ENCODE assay signal across 9 mouse cellular contexts in the genomic region with DNA sequence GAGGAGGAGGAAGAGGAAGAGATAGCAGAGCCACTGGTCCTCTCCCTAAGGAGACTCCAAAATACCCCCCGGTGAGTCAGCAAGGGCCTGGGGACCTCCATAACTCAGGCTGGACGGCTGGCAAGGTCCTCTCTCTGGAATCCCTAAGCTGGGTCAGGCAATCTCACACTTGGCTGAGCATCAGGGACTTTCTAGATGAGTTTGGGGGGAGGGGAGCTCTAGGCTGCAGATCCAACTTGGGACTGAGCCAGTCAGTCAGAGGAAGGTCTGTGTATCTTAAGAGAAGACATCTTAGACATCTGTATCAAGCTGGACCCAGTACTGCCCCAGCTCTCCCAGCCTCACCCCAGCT. TPM values are rescaled to one million over a fixed set of nuclear protein-coding genes. Genes with fewer than 3 reads are reported as not detected.
DNase-seq lines count a peak whose midpoint lies in the region; ATAC-seq lines count a peak whose summit lies in the region.
"Had no signal": no experiment of that assay in that cellular context is flagged by ENCODE, and none has a peak within 500 bp of the region (broad histone marks: within the 10 kb centered on the region; RNA-seq: fewer than 3 reads in every experiment).

No protein-coding gene starts in this region.

- H3K4me3 ChIP-seq in neural tube, embryonic 11.5 days (ENCODE audit: low read depth, low read length): no peak overlapping the region
- no peak overlapping the region for H3K4me3 ChIP-seq in neural tube, embryonic 15.5 days (replicated peaks)
- H3K4me3 ChIP-seq in stomach, embryonic 15.5 days (replicated peaks): 0 out of 2 replicates have a peak overlapping the region, but pooled peaks have one; percentile 5
- H3K4me3 ChIP-seq: midbrain, embryonic 12.5 days had no signal

- H3K27ac ChIP-seq in neural tube, embryonic 11.5 days (ENCODE audit: low read depth, low read length): no peak overlapping the region
- no peak overlapping the region for H3K27ac ChIP-seq in neural tube, embryonic 15.5 days (replicated peaks)
- peak overlapping the region; percentile 65 for H3K27ac ChIP-seq in stomach, embryonic 15.5 days
- H3K27ac ChIP-seq: midbrain, embryonic 12.5 days had no signal

- ATAC-seq in neural tube, embryonic 11.5 days (ENCODE audit: insufficient read depth, low FRiP score, low TSS enrichment): no peak
- ATAC-seq in neural tube, embryonic 15.5 days (ENCODE audit: low FRiP score): no peak
- 0 out of 2 replicates have a peak, but pooled peaks have one; percentile 7 for ATAC-seq in stomach, embryonic 15.5 days (ENCODE audit: insufficient read depth, low FRiP score, low read depth)

- H3K36me3 ChIP-seq in neural tube, embryonic 11.5 days (ENCODE audit: control insufficient read depth, insufficient read depth, low read length): no peaks in the 10 kb centered on the region
- H3K36me3 ChIP-seq in neural tube, embryonic 15.5 days: no peaks in the 10 kb centered on the region
- no peaks in the 10 kb centered on the region for H3K36me3 ChIP-seq in stomach, embryonic 15.5 days
- H3K36me3 ChIP-seq: midbrain, embryonic 12.5 days had no signal

- H3K9me3 ChIP-seq in neural tube, embryonic 11.5 days (ENCODE audit: control insufficient read depth, low read length): no peaks in the 10 kb centered on the region
- no peaks in the 10 kb centered on the region for H3K9me3 ChIP-seq in neural tube, embryonic 15.5 days (replicated peaks)
- no peaks in the 10 kb centered on the region for H3K9me3 ChIP-seq in stomach, embryonic 15.5 days
- H3K9me3 ChIP-seq: midbrain, embryonic 12.5 days had no signal

- peak; percentile 10 for DNase-seq in cerebellum, adult 9-11 months
- no peak for DNase-seq in cerebellum, adult 11-12 months
- DNase-seq in neural tube, embryonic 11.5 days (ENCODE audit: low spot score): peak; percentile 2
- DNase-seq in kidney, adult 8-10 months: peak; percentile 78 to 86
- no peak for DNase-seq in right cerebral cortex, postnatal 36 days (ENCODE audit: low spot score in 2 of 2)
- DNase-seq in urinary bladder, postnatal 10 days (ENCODE audit: low spot score): no peak

- WGBS in neural tube, embryonic 11.5 days: 57% methylated on average over 2 of the region's 2 CpGs
- WGBS in neural tube, embryonic 15.5 days: 48% methylated on average over 2 of the region's 2 CpGs
- 51% methylated on average over 2 of the region's 2 CpGs for WGBS in stomach, embryonic 15.5 days

- no peaks in the 10 kb centered on the region for H3K27me3 ChIP-seq in neural tube, embryonic 11.5 days (ENCODE audit: control insufficient read depth, insufficient read depth, low read length)
- no peaks in the 10 kb centered on the region for H3K27me3 ChIP-seq in neural tube, embryonic 15.5 days (replicated peaks)
- no peaks in the 10 kb centered on the region for H3K27me3 ChIP-seq in stomach, embryonic 15.5 days (replicated peaks)
- H3K27me3 ChIP-seq: midbrain, embryonic 12.5 days had no signal

- H3K4me2 ChIP-seq in neural tube, embryonic 11.5 days (ENCODE audit: low read depth): no peak overlapping the region
- no peak overlapping the region for H3K4me2 ChIP-seq in neural tube, embryonic 15.5 days
- H3K4me2 ChIP-seq in stomach, embryonic 15.5 days: peak overlapping the region; percentile 32
- H3K4me2 ChIP-seq: midbrain, embryonic 12.5 days had no signal

- no peak overlapping the region for H3K9ac ChIP-seq in neural tube, embryonic 11.5 days (ENCODE audit: low read length)
- H3K9ac ChIP-seq in neural tube, embryonic 15.5 days (replicated peaks): no peak overlapping the region
- no peak overlapping the region for H3K9ac ChIP-seq in stomach, embryonic 15.5 days
- H3K9ac ChIP-seq: midbrain, embryonic 12.5 days had no signal

- H3K4me1 ChIP-seq in neural tube, embryonic 11.5 days (ENCODE audit: control insufficient read depth, insufficient read depth, low read length): no peaks in the 10 kb centered on the region
- peaks cover 6% of the 10 kb centered on the region for H3K4me1 ChIP-seq in neural tube, embryonic 15.5 days
- peaks cover 12% of the 10 kb centered on the region; the same call in 1 of the 2 replicates for H3K4me1 ChIP-seq in stomach, embryonic 15.5 days
- H3K4me1 ChIP-seq: midbrain, embryonic 12.5 days had no signal

RNA-seq across cellular contexts. Expression of gene Ggt6, which starts 0.3 kb away (rescaled TPM):
- polyA plus RNA-seq in neural tube, embryonic 11.5 days (2014; fragmentation: Nextera tagmentation; extraction: Ambion mirVana): not detected in 2 replicates
- polyA plus RNA-seq in neural tube, embryonic 15.5 days (2015; fragmentation: Nextera tagmentation; extraction: Ambion mirVana): 1.2 TPM in 1 of 2 replicates, not detected in the other
- 4.7 and 4.8 TPM in 2 replicates for polyA plus RNA-seq in stomach, embryonic 15.5 days (2015; fragmentation: Nextera tagmentation; extraction: Ambion mirVana)
- polyA plus RNA-seq: midbrain, embryonic 12.5 days had no signal

RNA-seq across cellular contexts. Expression of gene Mybbp1a, which starts 5.5 kb away (rescaled TPM):
- 145 and 146 TPM in 2 replicates for polyA plus RNA-seq in neural tube, embryonic 11.5 days (2014; fragmentation: Nextera tagmentation; extraction: Ambion mirVana)
- polyA plus RNA-seq in neural tube, embryonic 15.5 days (2015; fragmentation: Nextera tagmentation; extraction: Ambion mirVana): 63.1 and 82.7 TPM in 2 replicates
- polyA plus RNA-seq in stomach, embryonic 15.5 days (2015; fragmentation: Nextera tagmentation; extraction: Ambion mirVana): 144 and 159 TPM in 2 replicates

RNA-seq across cellular contexts. Expression of gene Smtnl2, which starts 24.2 kb away (rescaled TPM):
- polyA plus RNA-seq in neural tube, embryonic 11.5 days (2014; fragmentation: Nextera tagmentation; extraction: Ambion mirVana): 12.6 and 13.2 TPM in 2 replicates
- polyA plus RNA-seq in neural tube, embryonic 15.5 days (2015; fragmentation: Nextera tagmentation; extraction: Ambion mirVana): 10.2 and 16.1 TPM in 2 replicates
- 50.8 and 56.0 TPM in 2 replicates for polyA plus RNA-seq in stomach, embryonic 15.5 days (2015; fragmentation: Nextera tagmentation; extraction: Ambion mirVana)

RNA-seq across cellular contexts. Expression of gene Spns2, which starts 54.0 kb away (rescaled TPM):
- polyA plus RNA-seq in neural tube, embryonic 11.5 days (2014; fragmentation: Nextera tagmentation; extraction: Ambion mirVana): 7.1 and 7.7 TPM in 2 replicates
- polyA plus RNA-seq in neural tube, embryonic 15.5 days (2015; fragmentation: Nextera tagmentation; extraction: Ambion mirVana): 9.4 and 12.6 TPM in 2 replicates
- polyA plus RNA-seq in stomach, embryonic 15.5 days (2015; fragmentation: Nextera tagmentation; extraction: Ambion mirVana): 4.2 and 6.0 TPM in 2 replicates

Comparison
In these comparisons a context has a peak if more than half of its experiments do, and no peak if none do; other contexts are left out.
1. DNase-seq: peak in cerebellum, adult 9-11 months (single experiment), neural tube, embryonic 11.5 days (single experiment) and kidney, adult 8-10 months (2 of 2); none in cerebellum, adult 11-12 months (single experiment), right cerebral cortex, postnatal 36 days (0 of 2) and urinary bladder, postnatal 10 days (single experiment).